Mouse (Mus musculus) liver, embryonic 14.5 days (tissue): ENCODE measurements around the gene Ncor1.

Experiments used
- CTCF ChIP-seq: IDR thresholded peaks from 2 replicates; pipeline ENCODE4 v1.5.1; 2016; ENCODE audit warnings: antibody characterized with exemption, low read depth, control low read depth
- EP300 ChIP-seq: IDR thresholded peaks from 2 replicates; pipeline ENCODE4 v1.6.1; 2016; ENCODE audit warnings: antibody characterized with exemption, low read depth

- no peak for TF ChIP-seq EP300
- TF ChIP-seq CTCF: no peak
Observed at GRCm38 (mm10) chr11:62432211-62432610, 26.1 kb downstream of the Ncor1 start.
